Mouse (Mus musculus) forebrain, postnatal 0 days (tissue): ENCODE measurements at regions not wholly inside any gene's neighbourhood (a gene's known extent, or its start where the extent isn't known, plus 50 kb on each side); places are given as distances from the start of the nearest gene placed in this dataset.

ENCODE experiments used
- ATAC-seq: fragments of 200-750 bp; cut with Nextera tagmentation; 2 replicates; pipeline ENCODE4 v1.8.0; 2017; ENCODE audit warnings: mild to moderate bottlenecking, moderate library complexity
- DNase-seq: peaks from one replicate; pipeline ENCODE4 v3.0.0-alpha.2; 2015
- H3K27ac ChIP-seq: fragments of 300-500 bp; sonication (generic); 2 replicates; pipeline ENCODE4 v1.5.1; 2014; ENCODE audit warnings: low read depth, mild to moderate bottlenecking, antibody characterized with exemption, low read length, moderate library complexity, mixed read lengths
- H3K27me3 ChIP-seq: fragments of 300-500 bp; sonication (generic); 2 replicates; pipeline ENCODE4 v1.6.1; 2014; ENCODE audit warnings: mild to moderate bottlenecking, low read length, mixed read lengths; ENCODE audit not compliant: insufficient read depth
- H3K36me3 ChIP-seq: fragments of 300-500 bp; sonication (generic); 2 replicates; pipeline ENCODE4 v1.6.1; 2014; ENCODE audit warnings: mild to moderate bottlenecking, moderate library complexity; ENCODE audit not compliant: insufficient read depth
- H3K4me1 ChIP-seq: fragments of 300-500 bp; sonication (generic); 2 replicates; pipeline ENCODE4 v1.6.1; 2014; ENCODE audit warnings: antibody characterized with exemption; ENCODE audit not compliant: insufficient read depth
- H3K4me2 ChIP-seq: fragments of 300-500 bp; sonication (generic); 2 replicates; pipeline ENCODE4 v1.6.1; 2014; ENCODE audit warnings: low read depth, mild to moderate bottlenecking, moderate library complexity
- H3K4me3 ChIP-seq: fragments of 300-500 bp; sonication (generic); 2 replicates; pipeline ENCODE4 v1.5.1; 2014; ENCODE audit warnings: low read depth, low read length, mixed read lengths
- H3K9ac ChIP-seq: fragments of 300-500 bp; sonication (generic); 2 replicates; pipeline ENCODE4 v1.6.1; 2014; ENCODE audit warnings: mild to moderate bottlenecking
- H3K9me3 ChIP-seq: fragments of 300-500 bp; sonication (generic); 2 replicates; pipeline ENCODE4 v1.6.1; 2016; ENCODE audit warnings: low read length
- CTCF ChIP-seq: sonication (generic); IDR thresholded peaks from 2 replicates; pipeline ENCODE4 v1.5.1; 2016; ENCODE audit warnings: antibody characterized with exemption, control low read depth, low read depth
- WGBS: fragments of 180-500 bp; shearing (Covaris S2); extraction: QIAGEN DNeasy Blood & Tissue Kit; methylation state at CpG from one replicate; pipeline ENCODE4 v1.1.7; 2014; 5-methylcytosine and 5-hydroxymethylcytosine counted together

GRCm38 (mm10) chrX:12365582-12366323 lies 205.6 kb upstream of the Bcor start:
- Histone ChIP-seq H3K4me1 (no peaks in the 10 kb centered on the region), H3K4me3 (no peak overlapping the region), H3K9ac (no peak overlapping the region), H3K9me3 (no peaks in the 10 kb centered on the region), H3K27me3 (no peaks in the 10 kb centered on the region), H3K36me3 (no peaks in the 10 kb centered on the region), H3K4me2 (no peak overlapping the region), H3K27ac (no peak overlapping the region)
- ATAC-seq (no peak), DNase-seq (no peak)
- WGBS: 82% methylated on average over 12 of the region's 12 CpGs
- no peak for TF ChIP-seq CTCF

GRCm38 (mm10) chrX:12366801-12367200 lies 206.6 kb upstream of the Bcor start:
- no peaks in the 10 kb centered on the region for H3K9me3 ChIP-seq
- no peak overlapping the region for H3K27ac ChIP-seq
- no peaks in the 10 kb centered on the region for H3K36me3 ChIP-seq
- no peak overlapping the region for H3K4me3 ChIP-seq
- no peaks in the 10 kb centered on the region for H3K27me3 ChIP-seq
- TF ChIP-seq CTCF: no peak
- H3K4me1 ChIP-seq: no peaks in the 10 kb centered on the region
- WGBS: 86% methylated on average over 6 of the region's 6 CpGs
- ATAC-seq (no peak), DNase-seq (no peak)
- H3K9ac ChIP-seq: no peak overlapping the region
- no peak overlapping the region for H3K4me2 ChIP-seq

GRCm38 (mm10) chrX:12373670-12374069 lies 213.5 kb upstream of the Bcor start:
- no peak for DNase-seq
- no peak for TF ChIP-seq CTCF
- no peak overlapping the region for H3K27ac ChIP-seq
- H3K4me2 ChIP-seq: no peak overlapping the region
- WGBS: 72% methylated on average over 6 of the region's 6 CpGs
- no peaks in the 10 kb centered on the region for H3K27me3 ChIP-seq
- no peak overlapping the region for H3K4me3 ChIP-seq
- H3K9ac ChIP-seq: no peak overlapping the region
- peak; percentile 65; the same call in 1 of the 2 replicates for ATAC-seq
- H3K9me3 ChIP-seq: no peaks in the 10 kb centered on the region
- no peaks in the 10 kb centered on the region for H3K4me1 ChIP-seq
- H3K36me3 ChIP-seq: no peaks in the 10 kb centered on the region

GRCm38 (mm10) chrX:12375796-12376195 lies 211.8 kb upstream of the Atp6ap2 start:
- WGBS: 76% methylated on average over 1 of the region's 1 CpGs

GRCm38 (mm10) chrX:12376238-12376980 lies 211.2 kb upstream of the Atp6ap2 start:
- H3K36me3 ChIP-seq: no peaks in the 10 kb centered on the region
- no peaks in the 10 kb centered on the region for H3K4me1 ChIP-seq
- no peak overlapping the region for H3K27ac ChIP-seq
- no peak for TF ChIP-seq CTCF
- no peak overlapping the region for H3K4me2 ChIP-seq
- WGBS: 78% methylated on average over 6 of the region's 6 CpGs
- no peaks in the 10 kb centered on the region for H3K9me3 ChIP-seq
- H3K4me3 ChIP-seq: no peak overlapping the region
- H3K27me3 ChIP-seq: no peaks in the 10 kb centered on the region
- DNase-seq (no peak), ATAC-seq (no peak)
- H3K9ac ChIP-seq: no peak overlapping the region

More at GRCm38 (mm10) chrX:12375796-12376195, 211.8 kb upstream of the Atp6ap2 start:
- no peak overlapping the region for H3K4me3 ChIP-seq
- H3K27me3 ChIP-seq: no peaks in the 10 kb centered on the region
- no peak overlapping the region for H3K4me2 ChIP-seq
- no peaks in the 10 kb centered on the region for H3K36me3 ChIP-seq
- H3K9ac ChIP-seq: no peak overlapping the region
- no peak overlapping the region for H3K27ac ChIP-seq
- ATAC-seq (no peak), DNase-seq (no peak)
- no peak for TF ChIP-seq CTCF
- no peaks in the 10 kb centered on the region for H3K4me1 ChIP-seq
- H3K9me3 ChIP-seq: no peaks in the 10 kb centered on the region

GRCm38 (mm10) chrX:12377441-12377840 lies 210.2 kb upstream of the Atp6ap2 start:
- no peak overlapping the region for H3K4me3 ChIP-seq
- H3K4me2 ChIP-seq: no peak overlapping the region
- WGBS: 79% methylated on average over 7 of the region's 7 CpGs
- no peak overlapping the region for H3K27ac ChIP-seq
- ATAC-seq: no peak
- no peak for DNase-seq
- no peak overlapping the region for H3K9ac ChIP-seq
- H3K9me3 ChIP-seq: no peaks in the 10 kb centered on the region
- no peak for TF ChIP-seq CTCF
- H3K27me3 ChIP-seq: no peaks in the 10 kb centered on the region
- H3K36me3 ChIP-seq: no peaks in the 10 kb centered on the region
- H3K4me1 ChIP-seq: no peaks in the 10 kb centered on the region

GRCm38 (mm10) chrX:12392145-12392825 lies 195.3 kb upstream of the Atp6ap2 start:
- 50% methylated on average over 7 of the region's 7 CpGs for WGBS
- Histone ChIP-seq H3K4me3 (no peak overlapping the region), H3K27ac (no peak overlapping the region), H3K9me3 (no peaks in the 10 kb centered on the region), H3K27me3 (no peaks in the 10 kb centered on the region), H3K4me1 (no peaks in the 10 kb centered on the region), H3K36me3 (no peaks in the 10 kb centered on the region), H3K4me2 (no peak overlapping the region), H3K9ac (no peak overlapping the region)
- peak; percentile 87 for ATAC-seq
- TF ChIP-seq CTCF: no peak
- peak; percentile 52 for DNase-seq
